Mouse (Mus musculus) megakaryocyte, embryonic 14.5 days (primary cell): Measurements from ENCODE around the gene Mks1. TPM values are rescaled to one million over a fixed set of nuclear protein-coding genes. Genes with fewer than 3 reads are reported as not detected.

ENCODE experiments used
- H3K27me3 ChIP-seq: replicated peaks from 2 replicates; pipeline ENCODE3; 2012; ENCODE audit warnings: inconsistent platforms
- H3K36me3 ChIP-seq: replicated peaks from 2 replicates; pipeline ENCODE3; 2012; ENCODE audit warnings: low read length, inconsistent platforms, mixed read lengths
- H3K4me1 ChIP-seq: 2 replicates; pipeline ENCODE4 v1.6.1; 2012; ENCODE audit warnings: inconsistent platforms
- H3K4me3 ChIP-seq: replicated peaks from 2 replicates; pipeline ENCODE3; 2012; ENCODE audit warnings: moderate library complexity, mild to moderate bottlenecking, inconsistent platforms
- H3K9me3 ChIP-seq: 2 replicates; pipeline ENCODE4 v1.6.1; 2012; ENCODE audit warnings: inconsistent platforms
- FLI1 ChIP-seq: IDR thresholded peaks from 2 replicates; pipeline ENCODE4 v1.6.1; 2012; ENCODE audit warnings: low read length, inconsistent platforms, mixed read lengths
- GATA1 ChIP-seq: IDR thresholded peaks from 3 replicates; pipeline ENCODE4 v1.6.1; 2012; ENCODE audit warnings: mixed read lengths, low read length, inconsistent platforms, borderline replicate concordance
- polyA plus RNA-seq: library from polyadenylated mRNA; stranded (reverse); fragments of >175 nt; gene quantifications from 2 replicates; pipeline ENCODE4 v1.2.3, GENCODE M21; 2012; ENCODE audit warnings: low replicate concordance; ENCODE audit not compliant: insufficient read depth

Mks1 gene
- polyA plus RNA-seq, 1 experiment, result 3.8 TPM

GRCm38 (mm10) chr11:87871766-87872165, 18.8 kb downstream of the Mks1 start:
- Histone ChIP-seq H3K36me3 (no peaks in the 10 kb centered on the region), H3K4me1 (peaks cover 10% of the 10 kb centered on the region), H3K4me3 (no peak overlapping the region), H3K27me3 (peaks cover 87% of the 10 kb centered on the region), H3K9me3 (no peaks in the 10 kb centered on the region)
- TF ChIP-seq FLI1 (no peak), GATA1 (no peak)

- TF ChIP-seq FLI1, result no peak
- no peak for TF ChIP-seq GATA1
- H3K4me1 ChIP-seq, result peaks cover 6% of the 10 kb centered on the region
- peak within 1 kb of the TSS; percentile 17 for H3K4me3 ChIP-seq
- peaks cover 81% of the 10 kb centered on the region for H3K27me3 ChIP-seq
- no peaks in the 10 kb centered on the region for H3K36me3 ChIP-seq
- H3K9me3 ChIP-seq, result no peaks in the 10 kb centered on the region
These were observed 22.4 kb downstream of the Mks1 start, which contains the start of gene Epx for GRCm38 (mm10) chr11:87875436-87875835. Gene Epx (minus strand): TSS chr11:87875536.

GRCm38 (mm10) chr11:87879826-87880225, 26.8 kb downstream of the Mks1 start:
- Histone ChIP-seq H3K4me1 (no peaks in the 10 kb centered on the region; the same call in 1 of the 2 replicates), H3K9me3 (no peaks in the 10 kb centered on the region), H3K4me3 (no peak overlapping the region), H3K36me3 (no peaks in the 10 kb centered on the region), H3K27me3 (peaks cover 65% of the 10 kb centered on the region)
- TF ChIP-seq GATA1, result no peak
- TF ChIP-seq FLI1, result no peak

- no peaks in the 10 kb centered on the region for H3K9me3 ChIP-seq
- no peak for TF ChIP-seq GATA1
- no peak for TF ChIP-seq FLI1
- peaks cover 57% of the 10 kb centered on the region for H3K27me3 ChIP-seq
- H3K4me3 ChIP-seq, result no peak overlapping the region
- no peaks in the 10 kb centered on the region; the same call in 1 of the 2 replicates for H3K4me1 ChIP-seq
- H3K36me3 ChIP-seq, result no peaks in the 10 kb centered on the region
These were observed 28.7 kb downstream of the Mks1 start for GRCm38 (mm10) chr11:87881714-87882113.

- no peaks in the 10 kb centered on the region for H3K36me3 ChIP-seq
- no peak for TF ChIP-seq GATA1
- no peak for TF ChIP-seq FLI1
- peaks cover 53% of the 10 kb centered on the region for H3K27me3 ChIP-seq
- H3K4me1 ChIP-seq, result no peaks in the 10 kb centered on the region; the same call in 1 of the 2 replicates
- no peaks in the 10 kb centered on the region for H3K9me3 ChIP-seq
- no peak overlapping the region for H3K4me3 ChIP-seq
These were observed 30.5 kb downstream of the Mks1 start for GRCm38 (mm10) chr11:87883493-87883892.

GRCm38 (mm10) chr11:87884856-87885255, 31.8 kb downstream of the Mks1 start:
- TF ChIP-seq GATA1 (no peak), FLI1 (no peak)
- H3K4me3 ChIP-seq, result no peak overlapping the region
- no peaks in the 10 kb centered on the region for H3K9me3 ChIP-seq
- H3K27me3 ChIP-seq, result peaks cover 50% of the 10 kb centered on the region
- no peaks in the 10 kb centered on the region; the same call in 1 of the 2 replicates for H3K4me1 ChIP-seq
- H3K36me3 ChIP-seq, result no peaks in the 10 kb centered on the region

- peaks cover 32% of the 10 kb centered on the region for H3K27me3 ChIP-seq
- H3K4me1 ChIP-seq, result no peaks in the 10 kb centered on the region
- no peaks in the 10 kb centered on the region for H3K9me3 ChIP-seq
- no peaks in the 10 kb centered on the region for H3K36me3 ChIP-seq
- no peak within 1 kb of the TSS for H3K4me3 ChIP-seq
- TF ChIP-seq FLI1 (no peak), GATA1 (no peak)
These were observed 39.2 kb downstream of the Mks1 start, which contains the start of gene Olfr462 for GRCm38 (mm10) chr11:87892168-87892567. Gene Olfr462 (minus strand): TSS chr11:87892268.

GRCm38 (mm10) chr11:87897287-87897686, 44.3 kb downstream of the Mks1 start, which contains the start of gene Olfr463:
Gene Olfr463 (minus strand): TSS chr11:87897387.
- Histone ChIP-seq H3K27me3 (peaks cover 35% of the 10 kb centered on the region), H3K36me3 (no peaks in the 10 kb centered on the region), H3K4me1 (no peaks in the 10 kb centered on the region), H3K4me3 (no peak within 1 kb of the TSS), H3K9me3 (no peaks in the 10 kb centered on the region)
- TF ChIP-seq GATA1, result no peak
- no peak for TF ChIP-seq FLI1

- Histone ChIP-seq H3K36me3 (no peaks in the 10 kb centered on the region), H3K9me3 (no peaks in the 10 kb centered on the region; the same call in 1 of the 2 replicates), H3K4me1 (no peaks in the 10 kb centered on the region), H3K27me3 (peaks cover 18% of the 10 kb centered on the region), H3K4me3 (no peak overlapping the region)
- no peak for TF ChIP-seq GATA1
- TF ChIP-seq FLI1, result no peak
These were observed 51.3 kb downstream of the Mks1 start for GRCm38 (mm10) chr11:87904331-87904730.

Other genes with a start within 250 kb of the Mks1 start
- gene Hsf5, start 236.1 kb upstream of the Mks1 start, polyA plus RNA-seq, result not detected in 2 replicates
- 1.0 and 2.7 TPM in 2 replicates for gene Rnf43, start 190.5 kb upstream of the Mks1 start, polyA plus RNA-seq
- gene Supt4a, start 115.7 kb upstream of the Mks1 start, polyA plus RNA-seq, result 5.6 and 15.5 TPM in 2 replicates
- 12.9 and 13.9 TPM in 2 replicates for gene Tspoap1, start 92.7 kb upstream of the Mks1 start, polyA plus RNA-seq
- 30.8 and 297 TPM in 2 replicates for gene Mpo, start 59.6 kb upstream of the Mks1 start, polyA plus RNA-seq
- not detected in 2 replicates for gene Lpo, start 24.9 kb upstream of the Mks1 start, polyA plus RNA-seq
- gene Epx, start 22.3 kb downstream of the Mks1 start, polyA plus RNA-seq, result 0.39 TPM in 1 of 2 replicates, not detected in the other
- not detected in 2 replicates for gene Olfr462, start 39.1 kb downstream of the Mks1 start, polyA plus RNA-seq
- not detected in 2 replicates for gene Olfr463, start 44.2 kb downstream of the Mks1 start, polyA plus RNA-seq
- not detected in 2 replicates for gene Olfr464, start 67.8 kb downstream of the Mks1 start, polyA plus RNA-seq
- gene Dynll2, start 134.3 kb downstream of the Mks1 start, polyA plus RNA-seq, result 32.1 and 63.0 TPM in 2 replicates
- 25.7 and 74.9 TPM in 2 replicates for gene Srsf1, start 194.2 kb downstream of the Mks1 start, polyA plus RNA-seq
- 5.8 and 9.9 TPM in 2 replicates for gene Vezf1, start 215.1 kb downstream of the Mks1 start, polyA plus RNA-seq
- gene Cuedc1, start 244.8 kb downstream of the Mks1 start, polyA plus RNA-seq, result 294 and 346 TPM in 2 replicates